Mouse (Mus musculus) heart, embryonic 13.5 days (tissue): Measurements from ENCODE around the gene Hnrnpul2. TPM values are rescaled to one million over a fixed set of nuclear protein-coding genes. Genes with fewer than 3 reads are reported as not detected.

Source experiments
- ATAC-seq: fragments of 200-750 bp; cut with Nextera tagmentation; 2 replicates; pipeline ENCODE4 v1.8.0; 2017; ENCODE audit warnings: moderate TSS enrichment; ENCODE audit not compliant: insufficient number of reproducible peaks, low FRiP score, low TSS enrichment; ENCODE audit errors: extremely low read depth
- H3K27ac ChIP-seq: fragments of 300-500 bp; sonication (generic); replicated peaks from 2 replicates; pipeline ENCODE4 v1.5.1; 2015; ENCODE audit warnings: moderate library complexity, mild to moderate bottlenecking, inconsistent platforms
- H3K27me3 ChIP-seq: fragments of 300-500 bp; sonication (generic); replicated peaks from 2 replicates; pipeline ENCODE4 v1.6.1; 2015; ENCODE audit warnings: mild to moderate bottlenecking, inconsistent platforms
- H3K36me3 ChIP-seq: fragments of 300-500 bp; sonication (generic); 2 replicates; pipeline ENCODE4 v1.6.1; 2015; ENCODE audit warnings: mild to moderate bottlenecking, inconsistent platforms
- H3K4me1 ChIP-seq: fragments of 300-500 bp; sonication (generic); 2 replicates; pipeline ENCODE4 v1.6.1; 2015; ENCODE audit warnings: inconsistent platforms
- H3K4me2 ChIP-seq: fragments of 300-500 bp; sonication (generic); 2 replicates; pipeline ENCODE4 v1.6.1; 2015; ENCODE audit warnings: inconsistent platforms, mild to moderate bottlenecking, moderate library complexity
- H3K4me3 ChIP-seq: fragments of 300-500 bp; sonication (generic); 2 replicates; pipeline ENCODE4 v1.5.1; 2015; ENCODE audit warnings: moderate library complexity, mild to moderate bottlenecking, inconsistent platforms
- H3K9ac ChIP-seq: fragments of 300-500 bp; sonication (generic); 2 replicates; pipeline ENCODE4 v1.6.1; 2015; ENCODE audit warnings: inconsistent platforms, mild to moderate bottlenecking, moderate library complexity
- H3K9me3 ChIP-seq: fragments of 300-500 bp; sonication (generic); 2 replicates; pipeline ENCODE4 v1.6.1; 2016; ENCODE audit warnings: inconsistent platforms
- WGBS: fragments of 180-500 bp; shearing (Covaris S2); methylation state at CpG from one replicate; pipeline ENCODE4 v1.1.7; 2015; ENCODE audit warnings: mixed read lengths; 5-methylcytosine and 5-hydroxymethylcytosine counted together
- polyA plus RNA-seq: library from polyadenylated mRNA; unstranded; fragments of >200 nt; fragmentation: Nextera tagmentation; extraction: Ambion mirVana; gene quantifications from 2 replicates; pipeline ENCODE4 v1.2.1, GENCODE M21; 2015

Hnrnpul2 gene
- polyA plus RNA-seq, 1 experiment from 2014 or later: 2.9 TPM

- WGBS: 25% methylated on average over 29 of the region's 29 CpGs
These were observed 20.3 kb downstream of the Hnrnpul2 start for GRCm38 (mm10) chr19:8839908-8840791.

GRCm38 (mm10) chr19:8841012-8841411 lies 21.2 kb downstream of the Hnrnpul2 start:
- Histone ChIP-seq H3K9ac (peak overlapping the region; percentile 84), H3K4me2 (peak overlapping the region; percentile 85), H3K27me3 (no peaks in the 10 kb centered on the region), H3K27ac (no peak overlapping the region), H3K4me3 (peak overlapping the region; percentile 68), H3K4me1 (peaks cover 34% of the 10 kb centered on the region), H3K9me3 (no peaks in the 10 kb centered on the region), H3K36me3 (peaks cover 31% of the 10 kb centered on the region)
- ATAC-seq: no peak
- 91% methylated on average over 7 of the region's 7 CpGs for WGBS

More at GRCm38 (mm10) chr19:8839908-8840791, 20.3 kb downstream of the Hnrnpul2 start:
- ATAC-seq: peak; percentile 34; the same call in 1 of the 2 replicates
- Histone ChIP-seq H3K9me3 (no peaks in the 10 kb centered on the region), H3K9ac (peak overlapping the region; percentile 84), H3K4me2 (peak overlapping the region; percentile 85), H3K36me3 (peaks cover 30% of the 10 kb centered on the region), H3K4me1 (peaks cover 34% of the 10 kb centered on the region), H3K4me3 (peak overlapping the region; percentile 68), H3K27me3 (no peaks in the 10 kb centered on the region), H3K27ac (peak overlapping the region; percentile 55)

GRCm38 (mm10) chr19:8842961-8843360 lies 23.2 kb downstream of the Hnrnpul2 start:
- Histone ChIP-seq H3K36me3 (peaks cover 46% of the 10 kb centered on the region), H3K4me3 (no peak overlapping the region), H3K4me2 (no peak overlapping the region), H3K9me3 (no peaks in the 10 kb centered on the region), H3K27me3 (no peaks in the 10 kb centered on the region), H3K9ac (no peak overlapping the region), H3K27ac (no peak overlapping the region), H3K4me1 (peaks cover 33% of the 10 kb centered on the region)
- 85% methylated on average over 6 of the region's 6 CpGs for WGBS
- no peak for ATAC-seq

- Histone ChIP-seq H3K27me3 (no peaks in the 10 kb centered on the region), H3K36me3 (peaks cover 58% of the 10 kb centered on the region), H3K9me3 (no peaks in the 10 kb centered on the region), H3K4me2 (no peak overlapping the region), H3K9ac (no peak overlapping the region; the same call in 1 of the 2 replicates), H3K4me3 (no peak overlapping the region), H3K4me1 (peaks cover 17% of the 10 kb centered on the region), H3K27ac (no peak overlapping the region)
- WGBS: 65% methylated on average over 5 of the region's 5 CpGs
- ATAC-seq: no peak
These were observed 24.7 kb downstream of the Hnrnpul2 start for GRCm38 (mm10) chr19:8844371-8845129.

GRCm38 (mm10) chr19:8848356-8848755 lies 28.5 kb downstream of the Hnrnpul2 start:
- 80% methylated on average over 5 of the region's 5 CpGs for WGBS
- Histone ChIP-seq H3K9me3 (no peaks in the 10 kb centered on the region), H3K27me3 (no peaks in the 10 kb centered on the region), H3K4me3 (no peak overlapping the region), H3K36me3 (peaks cover 49% of the 10 kb centered on the region), H3K9ac (no peak overlapping the region), H3K4me1 (peaks cover 13% of the 10 kb centered on the region), H3K27ac (no peak overlapping the region), H3K4me2 (no peak overlapping the region)
- ATAC-seq: no peak

GRCm38 (mm10) chr19:8850402-8850901 lies 30.6 kb downstream of the Hnrnpul2 start, which contains the start of gene Lrrn4cl:
Gene Lrrn4cl, plus strand, starts transcription at chr19:8850768.
- ATAC-seq: no peak
- H3K4me3 ChIP-seq: peak within 1 kb of the TSS; percentile 13
- peak within 1 kb of the TSS; percentile 47 for H3K4me2 ChIP-seq
- peak within 1 kb of the TSS; percentile 62 for H3K9ac ChIP-seq
- H3K36me3 ChIP-seq: peaks cover 37% of the 10 kb centered on the region
- no peaks in the 10 kb centered on the region for H3K27me3 ChIP-seq
- H3K9me3 ChIP-seq: no peaks in the 10 kb centered on the region
- H3K4me1 ChIP-seq: peaks cover 13% of the 10 kb centered on the region
- H3K27ac ChIP-seq: peak within 1 kb of the TSS; percentile 61
- WGBS: 17% methylated on average over 7 of the region's 7 CpGs

- ATAC-seq: no peak
- H3K9ac ChIP-seq: no peak overlapping the region
- H3K27me3 ChIP-seq: no peaks in the 10 kb centered on the region
- 46% methylated on average over 7 of the region's 7 CpGs for WGBS
- H3K9me3 ChIP-seq: no peaks in the 10 kb centered on the region
- H3K4me2 ChIP-seq: no peak overlapping the region
- peaks cover 25% of the 10 kb centered on the region for H3K36me3 ChIP-seq
- H3K4me1 ChIP-seq: peaks cover 13% of the 10 kb centered on the region
- no peak overlapping the region for H3K27ac ChIP-seq
- H3K4me3 ChIP-seq: no peak overlapping the region
These were observed 31.8 kb downstream of the Hnrnpul2 start for GRCm38 (mm10) chr19:8851639-8852038.

GRCm38 (mm10) chr19:8852236-8852928 lies 32.6 kb downstream of the Hnrnpul2 start:
- Histone ChIP-seq H3K27ac (no peak overlapping the region), H3K36me3 (peaks cover 18% of the 10 kb centered on the region), H3K4me2 (no peak overlapping the region), H3K4me1 (peaks cover 13% of the 10 kb centered on the region), H3K4me3 (no peak overlapping the region), H3K9me3 (no peaks in the 10 kb centered on the region), H3K27me3 (no peaks in the 10 kb centered on the region), H3K9ac (no peak overlapping the region)
- WGBS: 53% methylated on average over 10 of the region's 10 CpGs
- ATAC-seq: no peak

- Histone ChIP-seq H3K36me3 (peaks cover 10% of the 10 kb centered on the region), H3K27me3 (no peaks in the 10 kb centered on the region), H3K4me2 (no peak overlapping the region), H3K27ac (no peak overlapping the region), H3K9me3 (no peaks in the 10 kb centered on the region), H3K4me1 (peaks cover 13% of the 10 kb centered on the region), H3K9ac (no peak overlapping the region), H3K4me3 (no peak overlapping the region)
- no peak for ATAC-seq
- 74% methylated on average over 3 of the region's 3 CpGs for WGBS
These were observed 33.3 kb downstream of the Hnrnpul2 start for GRCm38 (mm10) chr19:8853117-8853516.

- Histone ChIP-seq H3K9ac (no peak overlapping the region), H3K27me3 (no peaks in the 10 kb centered on the region), H3K4me2 (no peak overlapping the region), H3K27ac (no peak overlapping the region), H3K36me3 (no peaks in the 10 kb centered on the region), H3K9me3 (no peaks in the 10 kb centered on the region), H3K4me3 (no peak overlapping the region), H3K4me1 (no peaks in the 10 kb centered on the region)
- WGBS: 40% methylated on average over 4 of the region's 4 CpGs
- no peak for ATAC-seq
These were observed 37.9 kb downstream of the Hnrnpul2 start for GRCm38 (mm10) chr19:8857689-8858088.

GRCm38 (mm10) chr19:8859018-8859417 lies 39.2 kb downstream of the Hnrnpul2 start:
- Histone ChIP-seq H3K4me1 (no peaks in the 10 kb centered on the region), H3K9ac (no peak overlapping the region), H3K4me2 (no peak overlapping the region), H3K9me3 (no peaks in the 10 kb centered on the region), H3K4me3 (no peak overlapping the region), H3K27ac (no peak overlapping the region), H3K36me3 (no peaks in the 10 kb centered on the region), H3K27me3 (no peaks in the 10 kb centered on the region)
- no peak for ATAC-seq
- 3% methylated on average over 1 of the region's 1 CpGs for WGBS
